Mouse (Mus musculus): Measurements from ENCODE around the gene Sbno2. TPM values are rescaled to one million over a fixed set of nuclear protein-coding genes. Genes with fewer than 3 reads are reported as not detected.

Sbno2 gene
- polyA plus RNA-seq, 1 experiment from 2014 or later, result 13.2 TPM

DNA sequence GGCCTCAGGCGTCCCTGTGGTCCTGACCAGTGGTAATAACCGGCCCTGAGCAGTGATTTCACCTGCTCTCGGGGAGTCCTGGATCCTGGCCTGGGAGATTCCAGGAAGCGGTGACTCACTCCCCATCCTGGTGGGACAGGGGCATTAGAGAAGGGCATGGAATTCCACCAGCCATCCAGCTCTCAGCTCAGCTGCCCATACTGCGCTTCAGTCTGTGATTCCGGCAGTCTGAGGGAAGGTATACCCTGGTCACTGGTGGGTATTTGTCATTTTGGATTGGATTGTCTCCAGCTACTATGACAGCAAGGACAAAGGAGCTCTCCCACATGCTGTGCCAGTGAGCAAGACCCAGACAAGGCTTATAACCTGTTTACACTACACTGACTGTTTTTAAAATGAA, 2.3 kb upstream of the Sbno2 start:
- Histone ChIP-seq H3K9me3 (ENCODE audit: control insufficient read depth, low read depth, low read length) (no peaks in the 10 kb centered on the region), H3K27me3 (ENCODE audit: control insufficient read depth, insufficient read depth, low read length) (no peaks in the 10 kb centered on the region), H3K9ac (replicated peaks; ENCODE audit: low read depth, low read length) (no peak overlapping the region), H3K4me2 (replicated peaks; ENCODE audit: low read depth, low read length) (no peak overlapping the region), H3K27ac (ENCODE audit: low read length) (no peak overlapping the region), H3K36me3 (ENCODE audit: control insufficient read depth, insufficient read depth, low read length) (no peaks in the 10 kb centered on the region), H3K4me1 (ENCODE audit: control insufficient read depth, insufficient read depth, low read length) (no peaks in the 10 kb centered on the region), H3K4me3 (ENCODE audit: low read depth, low read length) (no peak overlapping the region)
- ATAC-seq (ENCODE audit: insufficient number of reproducible peaks, insufficient read depth, low FRiP score, low read depth), result no peak
- 59% methylated on average over 6 of the region's 6 CpGs for WGBS

DNA sequence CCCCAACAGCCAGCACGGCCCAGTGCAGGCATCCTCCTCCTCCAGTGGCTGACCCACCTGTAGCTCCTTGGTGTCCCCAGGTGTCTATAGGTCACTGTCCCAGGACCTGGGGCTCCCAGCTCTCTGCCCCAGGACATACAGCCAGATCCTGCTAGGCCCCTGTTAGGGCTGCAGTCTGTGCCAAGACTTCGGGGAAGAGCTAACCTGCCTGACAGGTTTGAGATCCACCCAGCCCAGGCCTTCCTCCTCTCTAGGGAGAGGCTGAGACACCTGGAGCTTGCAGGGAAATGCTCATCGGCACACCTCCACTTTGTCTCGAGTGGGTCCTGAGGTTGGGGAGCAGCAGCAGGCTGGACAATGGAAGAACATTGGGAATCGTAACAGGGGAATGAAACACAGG, 555 bp upstream of the Sbno2 start:
- Histone ChIP-seq H3K4me1 (ENCODE audit: control insufficient read depth, insufficient read depth, low read length) (peaks cover 8% of the 10 kb centered on the region; the same call in 1 of the 2 replicates), H3K36me3 (ENCODE audit: control insufficient read depth, insufficient read depth, low read length) (no peaks in the 10 kb centered on the region), H3K4me3 (ENCODE audit: low read depth, low read length) (no peak overlapping the region), H3K27me3 (ENCODE audit: control insufficient read depth, insufficient read depth, low read length) (no peaks in the 10 kb centered on the region), H3K27ac (ENCODE audit: low read length) (peak overlapping the region; percentile 58; the same call in 1 of the 2 replicates), H3K9me3 (ENCODE audit: control insufficient read depth, low read depth, low read length) (no peaks in the 10 kb centered on the region), H3K4me2 (replicated peaks; ENCODE audit: low read depth, low read length) (0 out of 2 replicates have a peak overlapping the region, but pooled peaks have one; percentile 18), H3K9ac (replicated peaks; ENCODE audit: low read depth, low read length) (no peak overlapping the region)
- 63% methylated on average over 5 of the region's 5 CpGs for WGBS
- ATAC-seq (ENCODE audit: insufficient number of reproducible peaks, insufficient read depth, low FRiP score, low read depth), result no peak

DNA sequence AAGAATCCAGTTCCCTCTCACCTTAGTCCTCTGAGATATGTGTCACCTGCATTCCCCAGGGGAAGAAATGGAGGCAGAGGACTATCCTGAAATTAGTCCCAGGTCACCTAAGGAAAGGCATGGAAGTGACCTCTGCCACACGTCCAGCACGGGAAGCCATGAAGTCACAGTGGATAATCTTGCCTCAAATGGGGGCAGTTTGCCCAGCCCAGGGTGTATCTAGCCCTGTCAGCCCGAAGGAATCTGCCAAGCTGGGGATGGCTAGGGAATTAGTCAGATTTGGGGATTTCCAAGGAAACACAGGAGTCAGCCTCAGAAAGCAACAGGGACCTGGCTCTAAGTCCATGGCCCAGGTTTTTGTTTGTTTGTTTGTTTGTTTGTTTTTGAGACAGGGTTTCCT, 1.2 kb downstream of the Sbno2 start:
- Histone ChIP-seq H3K27me3 (ENCODE audit: control insufficient read depth, insufficient read depth, low read length) (no peaks in the 10 kb centered on the region), H3K4me3 (ENCODE audit: low read depth, low read length) (no peak overlapping the region), H3K4me1 (ENCODE audit: control insufficient read depth, insufficient read depth, low read length) (peaks cover 11% of the 10 kb centered on the region; the same call in 1 of the 2 replicates), H3K27ac (ENCODE audit: low read length) (no peak overlapping the region), H3K9me3 (ENCODE audit: control insufficient read depth, low read depth, low read length) (no peaks in the 10 kb centered on the region), H3K4me2 (replicated peaks; ENCODE audit: low read depth, low read length) (no peak overlapping the region), H3K36me3 (ENCODE audit: control insufficient read depth, insufficient read depth, low read length) (no peaks in the 10 kb centered on the region), H3K9ac (replicated peaks; ENCODE audit: low read depth, low read length) (no peak overlapping the region)
- no peak for ATAC-seq (ENCODE audit: insufficient number of reproducible peaks, insufficient read depth, low FRiP score, low read depth)
- 84% methylated on average over 3 of the region's 3 CpGs for WGBS

DNA sequence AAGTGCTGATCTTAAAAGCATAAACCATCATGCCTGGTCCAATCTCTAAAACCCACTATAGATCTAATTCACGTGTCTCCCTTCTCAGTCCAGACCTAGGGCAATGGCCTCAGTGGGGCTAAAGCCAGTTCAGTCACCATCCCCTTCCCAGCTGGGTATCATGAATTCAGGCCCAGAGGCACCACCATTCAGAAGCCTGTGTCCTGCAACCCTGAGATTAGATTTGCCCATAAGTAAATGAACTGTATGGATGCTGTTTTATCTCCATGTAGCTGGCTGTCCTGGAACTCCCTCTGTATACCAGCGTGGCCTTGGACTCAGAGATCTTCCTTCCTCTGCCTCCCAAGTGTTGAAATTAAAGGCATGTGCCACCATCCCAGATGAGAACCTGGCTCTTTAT, 2.3 kb downstream of the Sbno2 start:
- ATAC-seq (ENCODE audit: insufficient number of reproducible peaks, insufficient read depth, low FRiP score, low read depth), result no peak
- Histone ChIP-seq H3K36me3 (ENCODE audit: control insufficient read depth, insufficient read depth, low read length) (no peaks in the 10 kb centered on the region), H3K27ac (ENCODE audit: low read length) (0 out of 2 replicates have a peak overlapping the region, but pooled peaks have one; percentile 18), H3K4me2 (replicated peaks; ENCODE audit: low read depth, low read length) (peak overlapping the region; percentile 91), H3K27me3 (ENCODE audit: control insufficient read depth, insufficient read depth, low read length) (no peaks in the 10 kb centered on the region), H3K9me3 (ENCODE audit: control insufficient read depth, low read depth, low read length) (no peaks in the 10 kb centered on the region), H3K4me1 (ENCODE audit: control insufficient read depth, insufficient read depth, low read length) (peaks cover 11% of the 10 kb centered on the region; the same call in 1 of the 2 replicates), H3K4me3 (ENCODE audit: low read depth, low read length) (no peak overlapping the region), H3K9ac (replicated peaks; ENCODE audit: low read depth, low read length) (no peak overlapping the region)
- 84% methylated on average over 2 of the region's 2 CpGs for WGBS

DNA sequence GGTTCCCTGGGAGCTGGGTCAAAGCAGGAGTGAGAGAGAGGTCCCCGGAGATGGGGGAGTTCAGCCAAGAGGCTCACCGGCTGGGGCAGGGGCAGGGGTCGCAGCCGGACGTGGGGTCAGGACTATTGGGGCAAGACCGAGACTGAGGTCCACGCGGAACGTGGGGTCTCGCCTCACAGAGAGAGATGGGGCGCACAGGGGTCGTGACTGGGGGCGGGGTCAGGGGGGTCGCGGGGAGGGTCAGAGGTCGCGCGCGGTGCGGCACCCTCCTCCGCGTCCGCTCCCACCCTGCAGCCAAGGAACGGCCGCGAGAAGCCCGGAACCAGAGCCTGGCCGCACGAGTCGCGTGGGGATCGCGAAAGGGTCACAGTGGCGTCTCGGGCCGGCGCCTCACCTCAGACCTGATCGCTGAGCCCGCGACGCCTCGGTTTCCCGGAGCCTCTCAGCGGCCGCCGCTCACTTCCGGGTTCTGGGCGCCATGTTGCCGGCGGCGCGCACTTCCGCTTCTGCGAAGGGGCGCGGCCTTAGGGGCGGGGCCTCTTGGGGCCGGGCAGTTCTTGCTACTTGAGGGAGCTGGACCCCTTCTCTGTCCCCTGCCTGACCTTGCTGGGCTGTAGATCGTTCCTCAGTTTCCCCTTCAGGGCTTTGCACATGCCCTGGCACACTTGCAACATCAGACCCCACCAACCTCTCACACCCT, 3.0 kb downstream of the Sbno2 start:
- peak; percentile 76 for ATAC-seq (ENCODE audit: insufficient number of reproducible peaks, insufficient read depth, low FRiP score, low read depth)
- peak overlapping the region; percentile 87 for H3K9ac ChIP-seq (replicated peaks; ENCODE audit: low read depth, low read length)
- peak overlapping the region; percentile 87 for H3K4me3 ChIP-seq (ENCODE audit: low read depth, low read length)
- H3K4me1 ChIP-seq (ENCODE audit: control insufficient read depth, insufficient read depth, low read length), result peaks cover 16% of the 10 kb centered on the region
- peak overlapping the region; percentile 91 for H3K4me2 ChIP-seq (replicated peaks; ENCODE audit: low read depth, low read length)
- peak overlapping the region; percentile 68; the same call in 1 of the 2 replicates for H3K27ac ChIP-seq (ENCODE audit: low read length)
- under 1% methylated on average over 43 of the region's 59 CpGs for WGBS
- no peaks in the 10 kb centered on the region for H3K27me3 ChIP-seq (ENCODE audit: control insufficient read depth, insufficient read depth, low read length)
- H3K36me3 ChIP-seq (ENCODE audit: control insufficient read depth, insufficient read depth, low read length), result no peaks in the 10 kb centered on the region
- no peaks in the 10 kb centered on the region for H3K9me3 ChIP-seq (ENCODE audit: control insufficient read depth, low read depth, low read length)

DNA sequence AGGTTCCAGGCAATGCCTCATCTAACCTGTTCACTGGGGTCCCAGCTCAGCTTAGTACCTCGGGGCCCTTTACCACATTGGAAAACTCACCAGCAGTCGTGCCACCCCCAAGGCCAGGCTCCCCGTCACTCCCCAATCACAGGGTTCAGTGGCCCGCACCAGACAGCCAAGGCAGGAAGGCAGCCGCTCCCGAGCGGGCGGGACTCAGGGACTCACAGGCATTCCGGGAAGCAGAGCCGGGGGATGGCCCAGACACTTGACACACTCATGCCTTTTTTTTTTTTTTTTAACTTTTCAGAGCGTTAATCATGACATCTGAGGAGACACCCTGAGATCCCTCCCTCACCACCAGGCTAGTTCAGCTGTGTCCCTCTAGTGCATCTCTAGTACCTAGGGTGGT, 4.4 kb downstream of the Sbno2 start:
- Histone ChIP-seq H3K4me3 (ENCODE audit: low read depth, low read length) (peak overlapping the region; percentile 87; the same call in 1 of the 2 replicates), H3K27me3 (ENCODE audit: control insufficient read depth, insufficient read depth, low read length) (no peaks in the 10 kb centered on the region), H3K27ac (ENCODE audit: low read length) (no peak overlapping the region), H3K9me3 (ENCODE audit: control insufficient read depth, low read depth, low read length) (no peaks in the 10 kb centered on the region), H3K4me1 (ENCODE audit: control insufficient read depth, insufficient read depth, low read length) (peaks cover 24% of the 10 kb centered on the region), H3K36me3 (ENCODE audit: control insufficient read depth, insufficient read depth, low read length) (no peaks in the 10 kb centered on the region), H3K9ac (replicated peaks; ENCODE audit: low read depth, low read length) (no peak overlapping the region), H3K4me2 (replicated peaks; ENCODE audit: low read depth, low read length) (peak overlapping the region; percentile 91)
- no peak for ATAC-seq (ENCODE audit: insufficient number of reproducible peaks, insufficient read depth, low FRiP score, low read depth)
- WGBS, result 43% methylated on average over 11 of the region's 11 CpGs

DNA sequence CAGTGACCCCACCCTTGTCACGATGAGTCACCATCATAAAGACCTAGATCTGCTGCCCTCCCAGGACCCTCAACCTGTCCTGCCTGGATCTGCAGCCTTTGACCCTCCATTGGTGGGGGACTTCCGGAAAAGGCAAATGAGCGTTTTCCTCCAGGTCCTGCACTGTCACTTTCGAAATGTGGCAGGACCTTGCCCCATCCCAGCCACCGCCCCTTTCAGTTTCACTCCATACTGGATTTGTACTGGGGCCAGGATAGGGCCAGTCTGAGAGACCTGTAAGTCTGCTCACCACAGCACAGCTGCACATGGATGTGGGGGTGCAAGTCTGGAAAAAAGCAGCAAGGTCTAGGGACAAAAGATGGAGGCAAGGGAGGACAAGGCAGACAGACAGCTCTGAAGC, 6.7 kb downstream of the Sbno2 start:
- H3K36me3 ChIP-seq (ENCODE audit: control insufficient read depth, insufficient read depth, low read length), result no peaks in the 10 kb centered on the region
- no peak overlapping the region for H3K9ac ChIP-seq (replicated peaks; ENCODE audit: low read depth, low read length)
- no peak overlapping the region for H3K4me2 ChIP-seq (replicated peaks; ENCODE audit: low read depth, low read length)
- H3K27me3 ChIP-seq (ENCODE audit: control insufficient read depth, insufficient read depth, low read length), result no peaks in the 10 kb centered on the region
- H3K4me1 ChIP-seq (ENCODE audit: control insufficient read depth, insufficient read depth, low read length), result peaks cover 24% of the 10 kb centered on the region
- no peak overlapping the region for H3K4me3 ChIP-seq (ENCODE audit: low read depth, low read length)
- no peaks in the 10 kb centered on the region for H3K9me3 ChIP-seq (ENCODE audit: control insufficient read depth, low read depth, low read length)
- no peak for ATAC-seq (ENCODE audit: insufficient number of reproducible peaks, insufficient read depth, low FRiP score, low read depth)
- WGBS, result 71% methylated on average over 5 of the region's 5 CpGs
- no peak overlapping the region; the same call in 1 of the 2 replicates for H3K27ac ChIP-seq (ENCODE audit: low read length)

DNA sequence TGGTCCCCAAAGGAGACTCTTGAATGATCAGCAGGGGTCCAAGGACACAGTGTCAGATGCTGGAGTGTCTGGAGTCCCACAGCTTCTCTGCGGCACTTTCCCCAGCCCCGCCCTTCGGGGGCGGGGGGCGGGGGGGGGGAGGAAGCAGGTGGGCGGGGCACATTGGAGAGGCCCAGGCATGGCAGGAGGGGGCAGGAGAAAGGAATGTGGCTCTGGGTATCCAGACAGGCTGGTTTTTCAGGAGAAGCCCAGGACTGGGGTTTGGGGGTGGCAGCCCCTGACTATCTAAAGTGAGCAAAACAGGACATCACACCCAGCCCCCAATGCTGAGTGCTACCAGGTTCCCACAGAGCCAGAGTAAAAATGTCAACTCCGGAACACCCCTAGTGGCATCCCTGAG, 8.1 kb downstream of the Sbno2 start:
- 4% methylated on average over 7 of the region's 7 CpGs for WGBS

More for the DNA sequence above, 8.1 kb downstream of the Sbno2 start:
- no peak overlapping the region for H3K4me3 ChIP-seq (ENCODE audit: low read depth, low read length)
- peak overlapping the region; percentile 69; the same call in 1 of the 2 replicates for H3K27ac ChIP-seq (ENCODE audit: low read length)
- no peaks in the 10 kb centered on the region for H3K36me3 ChIP-seq (ENCODE audit: control insufficient read depth, insufficient read depth, low read length)
- no peaks in the 10 kb centered on the region for H3K27me3 ChIP-seq (ENCODE audit: control insufficient read depth, insufficient read depth, low read length)
- H3K4me1 ChIP-seq (ENCODE audit: control insufficient read depth, insufficient read depth, low read length), result peaks cover 24% of the 10 kb centered on the region
- H3K9me3 ChIP-seq (ENCODE audit: control insufficient read depth, low read depth, low read length), result no peaks in the 10 kb centered on the region
- no peak overlapping the region for H3K9ac ChIP-seq (replicated peaks; ENCODE audit: low read depth, low read length)
- peak; percentile 26; the same call in 1 of the 2 replicates for ATAC-seq (ENCODE audit: insufficient number of reproducible peaks, insufficient read depth, low FRiP score, low read depth)
- 0 out of 2 replicates have a peak overlapping the region, but pooled peaks have one; percentile 5 for H3K4me2 ChIP-seq (replicated peaks; ENCODE audit: low read depth, low read length)
